Mouse (Mus musculus) kidney, adult 18-20 months (tissue): ENCODE data around the gene Arrdc1.

Experiments used
- DNase-seq: peaks from one replicate; pipeline ENCODE4 v3.0.0; 2021

The Arrdc1 gene

DNA sequence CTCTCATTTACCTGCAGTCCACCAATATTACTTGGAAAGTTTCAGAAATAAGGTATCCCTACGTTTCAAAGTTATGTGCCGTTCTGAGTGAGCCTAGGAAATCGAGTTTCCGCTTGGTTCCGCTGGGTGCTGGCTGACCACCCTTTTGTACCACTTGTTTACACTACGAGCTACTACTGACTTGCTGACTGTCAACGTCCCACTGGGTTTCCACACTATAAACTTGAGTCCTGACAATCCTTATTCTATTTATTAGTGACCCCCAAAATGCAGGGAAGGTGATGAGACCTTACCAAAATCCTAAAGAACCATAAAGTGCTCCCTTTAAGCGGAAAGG lies 15.2 kb downstream of the Arrdc1 start:
- DNase-seq: no peak

DNA sequence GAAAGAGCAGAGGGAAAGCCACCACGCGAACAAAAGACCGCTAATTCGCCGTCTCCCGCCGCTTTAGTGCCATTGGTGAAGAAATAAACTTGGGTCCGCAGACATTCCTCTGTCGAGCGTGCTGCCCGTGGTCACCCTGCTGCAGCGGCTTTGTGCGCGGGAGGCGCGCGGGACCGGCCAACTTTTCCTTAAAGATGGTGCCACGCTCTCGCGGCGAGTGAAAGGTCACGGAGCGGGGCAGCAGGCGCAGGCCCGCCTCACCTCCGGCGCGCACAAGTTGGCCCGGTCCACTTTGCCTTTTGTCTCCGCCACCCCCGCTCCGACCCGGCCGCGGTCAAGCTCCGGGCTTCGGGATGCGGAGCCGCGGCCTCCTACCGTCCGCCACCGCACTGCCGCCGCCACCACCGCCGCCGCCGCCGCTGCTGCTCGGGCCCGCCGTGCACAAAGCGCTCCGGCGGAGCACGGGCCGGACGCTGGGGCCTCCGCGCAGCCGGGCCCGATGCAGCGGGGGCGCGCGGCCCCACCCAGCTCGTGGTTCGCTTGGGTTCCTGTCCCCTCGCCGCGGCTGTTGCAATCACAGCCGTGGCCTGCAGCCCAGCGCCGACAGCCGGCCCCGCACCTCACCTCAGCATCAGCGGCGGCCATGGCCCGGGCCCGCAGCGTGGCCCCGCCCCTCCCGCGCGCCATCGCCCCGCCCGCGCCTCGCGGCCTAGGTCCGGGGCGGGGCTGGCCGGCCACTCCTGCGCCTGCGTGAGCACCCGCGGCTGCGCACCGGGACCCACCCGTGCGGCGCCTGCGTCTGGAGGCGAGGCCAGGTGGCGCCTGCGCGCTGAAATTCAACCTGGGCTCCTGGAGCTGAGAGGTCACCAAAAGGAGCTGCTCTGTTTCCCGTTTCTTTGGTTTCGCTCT lies 15.9 kb downstream of the Arrdc1 start, which contains the start of gene Ehmt1:
TSS of gene Ehmt1 (minus strand) at position 685 of the 909 bp plus-strand sequence.
- peak; percentile 95 for DNase-seq

DNA sequence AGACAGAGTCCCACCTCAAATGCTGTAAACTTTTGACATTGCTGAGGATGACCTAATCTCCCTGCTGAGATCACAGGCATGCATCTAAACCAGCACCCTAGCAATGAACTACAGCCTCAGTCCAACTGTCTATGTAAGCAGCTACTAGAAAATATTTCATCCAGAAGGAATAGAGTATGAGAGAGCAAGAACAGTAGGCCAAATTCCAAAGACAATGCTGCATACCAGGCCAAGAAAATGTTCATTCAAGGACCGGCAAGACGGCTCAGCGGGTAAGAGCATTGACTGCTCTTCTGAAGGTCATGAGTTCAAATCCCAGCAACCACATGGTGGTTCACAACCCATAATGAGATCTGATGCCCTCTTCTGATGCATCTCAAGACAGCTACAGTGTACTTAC lies 20.3 kb downstream of the Arrdc1 start:
- no peak for DNase-seq

DNA sequence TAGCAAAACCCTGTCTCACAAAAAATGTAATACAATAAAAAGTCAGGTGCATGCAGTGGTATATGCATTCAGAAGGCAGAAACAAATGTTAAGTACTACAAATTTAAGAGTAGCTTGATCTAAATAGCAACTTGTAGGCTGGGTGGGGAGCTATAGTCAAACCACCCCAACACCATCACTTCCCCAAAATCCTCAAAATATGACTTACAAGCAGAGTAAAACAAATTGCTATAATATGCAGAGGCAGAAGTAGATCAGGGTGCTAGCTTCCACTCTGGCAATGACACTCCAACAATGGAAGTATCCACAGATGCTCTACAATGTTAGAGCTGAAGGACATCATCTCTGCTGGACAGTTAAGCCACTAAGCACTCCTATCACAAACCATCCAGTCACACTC lies 22.5 kb downstream of the Arrdc1 start:
- no peak for DNase-seq

DNA sequence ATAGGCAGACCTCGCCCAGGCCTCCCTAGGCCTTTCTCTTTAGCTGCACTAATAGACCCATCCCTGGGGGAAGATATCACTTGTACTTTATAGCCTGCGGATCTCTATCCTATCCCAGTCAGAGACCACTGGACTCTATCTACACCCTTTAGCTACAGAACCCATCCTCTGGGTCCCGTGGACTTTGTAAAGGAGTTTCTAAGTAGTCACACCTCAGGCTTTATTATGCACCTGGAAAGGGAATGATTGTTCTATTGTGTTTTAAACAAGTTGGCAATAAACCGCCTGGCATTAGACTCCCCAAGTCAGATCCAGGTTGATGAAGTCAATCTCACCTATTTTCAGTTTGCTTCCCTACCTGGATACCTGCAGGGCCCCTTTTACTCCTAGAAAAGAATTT lies 22.9 kb downstream of the Arrdc1 start:
- DNase-seq: no peak

DNA sequence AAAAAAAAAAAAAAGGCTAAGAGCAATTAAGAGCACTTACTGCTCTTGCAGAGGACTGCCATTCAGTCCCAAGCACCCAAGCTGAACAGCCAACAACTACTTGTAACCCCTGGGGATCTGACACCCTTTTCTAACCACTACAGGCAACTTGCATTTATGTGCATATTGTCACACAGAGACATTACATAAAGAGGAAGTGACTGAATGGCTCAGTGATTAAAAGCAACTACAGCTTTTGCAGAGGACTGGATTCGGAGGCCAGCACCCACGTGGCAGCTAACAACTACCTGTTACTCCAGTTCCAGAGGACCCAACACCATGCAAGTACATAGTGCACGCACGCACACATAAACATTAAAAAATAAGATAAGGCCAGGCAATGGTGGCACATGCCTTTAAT lies 24.6 kb downstream of the Arrdc1 start:
- no peak for DNase-seq

DNA sequence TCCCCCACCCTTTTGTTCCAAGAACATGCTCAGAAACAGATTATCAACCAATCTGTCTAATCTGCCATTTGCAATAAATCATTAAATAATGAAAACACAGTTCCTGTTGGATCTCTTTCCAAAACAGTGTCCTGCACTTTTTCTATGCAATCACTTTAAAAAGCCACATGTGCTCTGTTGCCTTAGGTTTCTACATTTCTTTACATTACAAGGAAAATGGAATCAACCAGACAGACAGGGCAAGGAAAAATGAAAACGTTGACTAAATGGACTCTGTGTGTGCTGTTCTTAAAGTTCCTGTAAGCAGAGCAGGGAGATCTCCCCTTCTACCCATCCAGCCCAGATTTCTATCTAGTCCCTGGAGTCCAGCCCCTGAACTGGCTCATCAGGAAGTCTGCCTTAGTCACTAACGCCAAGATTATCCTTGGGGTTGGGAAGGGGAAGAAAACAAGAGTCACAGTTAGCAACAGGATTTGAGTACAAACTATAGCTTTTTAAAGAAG lies 29.3 kb downstream of the Arrdc1 start:
- no peak for DNase-seq

DNA sequence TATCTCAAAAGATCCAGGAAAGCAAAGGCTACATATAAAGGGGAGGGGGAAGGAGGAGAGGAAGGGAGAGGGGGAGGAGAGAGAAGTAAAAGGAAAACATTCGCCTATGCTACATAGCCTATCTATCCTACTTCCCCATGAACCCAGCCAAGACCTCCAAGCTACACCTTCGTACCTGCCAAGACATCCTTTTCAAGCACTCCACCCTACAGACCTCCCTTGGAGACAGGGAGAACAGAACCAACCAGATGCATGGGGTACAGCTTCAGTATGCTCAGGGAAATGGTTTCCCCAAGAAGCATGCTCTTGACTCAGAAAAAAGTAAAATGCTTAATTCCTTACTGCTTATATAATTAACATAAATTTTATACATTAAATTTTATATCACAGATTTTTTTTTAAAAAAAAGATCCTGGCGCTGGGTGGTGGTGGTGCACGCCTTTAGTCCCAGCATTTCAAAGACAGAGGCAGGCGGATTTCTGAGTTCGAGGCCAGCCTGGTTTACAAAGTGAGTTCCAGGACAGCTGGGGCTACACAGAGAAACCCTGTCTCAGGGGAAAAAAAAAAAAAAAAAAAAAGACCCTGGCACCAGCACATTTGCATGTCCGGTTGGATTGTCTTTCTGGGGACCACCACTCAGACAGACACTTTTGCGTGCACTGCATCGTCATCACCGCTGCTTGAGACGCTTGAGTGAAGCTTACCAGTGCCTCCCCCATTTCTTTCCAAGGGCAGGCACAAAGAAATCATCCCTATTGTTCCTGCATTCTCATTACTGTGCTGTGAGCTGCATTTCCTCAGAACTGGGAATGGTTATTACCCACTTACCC lies 30.0 kb downstream of the Arrdc1 start:
- DNase-seq: no peak

DNA sequence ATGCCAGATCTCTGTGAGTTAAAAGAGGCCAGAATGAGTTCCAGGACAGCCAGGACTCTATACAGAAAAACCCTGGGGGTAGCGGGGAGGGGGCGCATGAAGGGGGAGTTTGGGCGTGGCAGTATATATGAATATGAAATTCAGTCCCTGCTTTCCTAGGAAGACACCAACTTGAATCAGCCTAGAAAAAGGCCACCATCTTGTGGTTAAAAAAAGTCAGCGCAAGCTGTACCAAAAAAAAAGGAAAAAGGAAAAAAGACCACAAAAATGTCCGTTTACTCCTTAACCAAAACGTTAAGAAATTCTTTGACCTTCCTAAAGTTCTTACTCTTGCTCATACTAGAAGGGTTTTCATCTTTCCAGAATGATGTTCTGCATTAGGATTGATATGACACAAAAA lies 32.1 kb downstream of the Arrdc1 start:
- DNase-seq: no peak

DNA sequence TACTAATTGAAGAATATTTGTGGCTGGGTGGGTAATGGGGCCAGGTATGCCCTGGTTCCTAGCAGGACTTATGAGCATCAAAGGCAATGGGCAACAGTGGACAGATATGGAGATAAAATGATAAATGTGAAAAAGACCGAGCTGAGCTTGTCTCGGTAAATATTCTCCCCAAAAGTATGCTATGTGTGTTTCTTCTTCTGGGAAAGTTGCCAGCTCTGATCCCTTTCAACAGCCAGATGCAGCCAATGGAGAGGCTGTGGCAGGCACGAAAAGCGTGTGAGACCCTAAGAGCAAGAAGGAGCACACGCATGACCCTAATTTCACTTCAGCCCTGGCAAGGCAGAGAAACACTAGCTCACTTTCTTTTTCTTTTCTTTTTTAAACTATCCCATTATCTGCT lies 34.0 kb downstream of the Arrdc1 start:
- DNase-seq: no peak

DNA sequence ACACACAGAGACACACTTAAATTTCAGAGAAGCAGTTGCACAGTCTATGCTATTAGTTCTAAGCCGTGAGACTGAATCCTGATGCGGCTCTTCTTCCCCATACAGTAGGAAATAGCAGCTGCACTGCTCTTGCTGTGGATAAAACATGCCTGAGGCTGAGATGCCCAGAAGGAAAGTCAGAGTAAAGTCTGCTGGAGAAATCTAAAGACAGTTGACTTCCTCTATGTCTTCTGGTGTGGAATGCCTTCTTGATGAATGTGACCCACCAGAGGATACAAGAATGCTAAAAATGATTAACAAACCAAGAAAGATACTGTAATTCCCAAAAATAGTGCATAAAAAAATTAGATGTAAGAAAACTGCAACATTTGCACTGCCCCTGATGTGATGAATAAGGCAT lies 35.8 kb downstream of the Arrdc1 start:
- no peak for DNase-seq

DNA sequence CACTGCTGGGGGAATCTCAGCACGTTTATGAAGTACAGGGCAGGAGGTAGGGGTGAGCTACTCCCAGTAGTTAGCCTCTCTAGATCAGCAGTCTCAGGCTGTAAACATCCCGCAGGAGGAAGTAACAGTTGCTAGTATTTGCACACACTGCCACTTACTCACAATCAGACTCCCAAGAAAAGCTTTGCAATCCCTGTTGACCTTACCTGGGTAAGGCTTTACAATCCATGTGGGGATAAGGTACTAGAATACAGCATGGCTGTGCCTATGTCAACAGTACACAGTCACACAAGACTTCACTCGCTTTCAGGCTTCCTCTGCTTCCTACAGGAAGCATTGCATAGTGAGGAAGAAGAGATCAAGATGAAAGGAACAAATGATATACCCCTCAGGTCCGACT lies 38.3 kb downstream of the Arrdc1 start:
- DNase-seq: no peak

DNA sequence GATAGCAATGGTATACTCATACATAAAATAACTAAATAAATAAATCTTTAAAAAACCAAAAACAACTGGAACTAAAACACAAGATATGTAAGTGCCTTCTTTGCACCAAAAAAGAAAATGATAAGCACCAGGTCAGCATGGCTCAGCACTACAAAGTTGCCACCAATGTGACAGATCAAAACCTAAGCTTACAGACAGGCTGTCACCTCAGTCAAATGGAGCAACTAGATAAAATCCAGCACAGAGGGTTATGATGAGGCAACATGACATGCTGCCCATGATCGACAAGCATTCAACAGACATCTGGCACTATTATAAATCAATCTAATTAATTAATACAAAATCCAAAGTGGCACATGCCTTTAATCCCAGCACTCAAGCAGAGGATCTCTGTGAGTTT lies 40.8 kb downstream of the Arrdc1 start:
- no peak for DNase-seq

DNA sequence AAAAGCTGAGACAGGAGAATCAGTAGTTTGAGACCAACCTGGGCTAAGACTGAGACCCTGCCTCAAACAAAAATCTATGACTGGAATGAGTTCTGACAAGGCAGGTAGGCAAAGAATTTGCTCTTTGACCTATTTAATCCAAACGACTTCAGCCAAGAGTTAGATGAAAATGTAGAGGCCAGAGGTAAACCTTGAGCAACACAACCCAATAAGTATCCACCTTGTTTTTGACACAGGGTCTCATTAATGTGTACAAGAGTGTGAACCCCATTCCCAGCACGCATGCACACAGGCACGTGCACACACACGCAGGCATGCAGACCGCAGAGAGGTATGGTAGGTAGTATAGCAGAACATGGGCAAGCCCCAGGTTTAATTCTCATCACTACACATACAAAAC lies 42.7 kb downstream of the Arrdc1 start:
- no peak for DNase-seq

DNA sequence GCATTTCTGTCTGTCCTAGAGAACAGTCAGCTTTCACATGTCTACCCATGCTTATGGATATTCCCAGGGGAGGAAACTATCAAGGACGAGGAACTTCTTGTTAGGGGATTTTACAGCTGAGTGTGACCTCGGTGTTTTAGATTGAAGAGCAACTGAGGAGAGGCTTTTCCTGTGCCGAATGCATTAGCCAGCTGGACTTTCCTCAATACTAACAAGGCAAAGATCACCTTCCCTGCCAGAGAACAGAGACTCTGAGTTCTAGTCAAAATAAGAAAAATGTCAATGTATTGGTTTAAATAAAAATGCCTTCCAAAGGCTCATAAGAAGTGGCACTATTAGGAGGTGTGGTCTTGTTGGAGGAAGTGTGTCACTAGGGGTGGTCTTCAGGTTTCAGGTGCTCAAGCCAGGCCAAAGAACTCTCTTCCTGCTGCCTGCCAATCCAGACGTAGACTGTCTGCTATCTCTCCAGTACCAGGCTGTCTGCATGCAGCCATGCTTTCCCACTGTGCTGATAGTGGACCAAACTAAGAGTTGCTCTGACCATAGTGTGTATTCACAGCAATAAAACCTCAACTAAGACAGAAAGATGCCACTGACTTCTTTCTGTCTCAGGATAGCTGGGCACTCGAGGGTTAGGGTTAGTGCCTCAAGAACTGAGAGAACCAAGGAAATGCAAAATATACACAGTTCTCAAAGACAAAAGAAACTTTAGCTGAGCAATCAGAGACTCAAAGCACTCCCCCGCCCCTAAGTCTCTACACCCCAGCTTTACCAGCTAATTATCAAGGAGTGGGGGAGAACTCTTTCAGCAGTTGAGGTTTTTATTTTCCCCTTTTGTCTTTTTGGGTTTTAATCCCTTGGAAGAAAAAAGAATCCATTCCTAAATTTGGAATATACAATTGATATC lies 44.3 kb downstream of the Arrdc1 start:
- DNase-seq: no peak

DNA sequence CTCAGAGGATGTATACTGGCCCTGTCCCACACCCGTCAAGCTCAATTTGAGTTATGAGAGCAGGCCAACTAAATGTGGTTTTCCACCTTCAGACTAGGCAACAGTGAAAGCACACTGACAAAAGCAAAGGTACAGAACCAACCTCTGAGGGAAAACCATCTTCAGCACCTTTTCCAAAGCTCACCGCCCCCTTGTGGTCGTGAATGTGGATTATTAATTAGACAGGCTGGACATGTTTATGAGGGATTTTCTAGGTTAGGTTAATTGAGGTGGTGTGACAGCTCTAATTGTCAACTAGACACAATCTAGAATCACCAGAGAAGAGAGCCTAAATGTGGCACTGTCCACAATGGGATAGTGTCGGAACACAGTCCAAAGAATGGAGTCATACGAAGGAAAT lies 46.2 kb downstream of the Arrdc1 start:
- DNase-seq: peak; percentile 11

DNA sequence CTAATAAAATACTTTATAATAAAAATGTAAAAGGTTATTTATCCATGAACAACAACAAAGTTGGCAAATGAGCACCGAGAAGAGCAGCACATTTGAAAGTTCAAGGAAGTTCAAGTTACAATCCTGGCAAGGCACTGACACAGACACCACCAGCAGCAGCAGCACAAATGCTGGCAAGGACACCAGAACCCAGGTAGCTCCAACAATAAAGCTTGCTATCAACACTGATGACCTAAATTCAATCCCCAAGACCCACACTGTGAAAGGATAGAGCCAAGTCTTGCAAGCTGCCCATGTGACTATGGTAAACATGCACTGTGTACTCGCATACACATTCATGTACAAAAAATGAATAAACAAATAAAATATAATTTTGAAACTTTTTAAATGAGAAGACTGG lies 54.4 kb downstream of the Arrdc1 start:
- DNase-seq: no peak
